Mouse (Mus musculus) frontal cortex, postnatal 25 days (tissue): ENCODE data around the gene Cnot6.

Source experiments
- DNase-seq, 2 experiments: peaks; one replicate each; pipeline ENCODE4 v3.0.0; 2022; ENCODE audit warnings: low spot score in 2 of 2

The Cnot6 gene

DNA sequence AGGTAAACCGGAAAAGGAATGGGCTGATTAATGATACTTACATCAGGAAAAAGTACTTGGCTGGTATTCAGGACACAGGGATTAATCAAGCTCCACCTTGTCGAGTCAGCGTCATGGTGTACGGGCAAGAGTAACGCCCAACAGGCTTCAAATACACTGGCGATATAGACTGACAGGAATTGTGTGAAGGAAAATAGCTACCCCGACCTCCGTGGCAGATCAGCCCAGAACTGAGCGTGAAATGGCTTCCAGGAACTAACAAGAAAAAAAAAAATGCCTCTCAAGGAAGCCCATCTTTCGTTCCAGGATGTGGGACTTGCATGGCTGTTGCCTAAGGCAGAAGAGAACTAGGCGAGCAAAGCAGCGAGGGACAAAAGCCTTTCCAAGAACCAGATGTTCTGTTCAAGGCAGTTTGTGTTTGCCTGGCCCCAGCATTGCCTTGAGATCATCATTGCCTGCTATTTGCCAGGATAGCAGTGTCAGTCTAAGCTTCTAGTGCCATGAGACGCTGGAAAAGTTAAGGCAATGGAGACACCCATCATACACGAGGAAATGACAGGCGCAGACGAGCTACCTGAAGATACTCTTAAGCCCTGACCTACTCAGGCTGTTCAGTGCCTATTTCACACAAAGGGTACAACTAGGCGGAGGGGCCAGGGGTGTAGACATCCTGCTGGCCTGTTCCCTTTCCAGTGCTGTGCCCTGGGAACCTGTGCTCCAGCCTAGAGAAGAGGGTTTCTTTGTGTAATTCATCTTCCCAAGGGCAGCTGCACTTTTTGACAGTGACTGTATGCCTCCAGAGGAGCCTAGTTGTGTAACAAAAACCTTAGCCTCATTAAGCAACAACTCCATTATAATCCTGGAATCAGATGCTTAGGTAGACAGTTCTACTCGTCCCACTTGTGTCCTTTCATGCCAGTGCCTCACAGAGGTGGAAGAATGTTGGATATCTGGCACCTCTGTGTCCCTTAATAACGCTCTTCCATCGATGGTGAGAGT lies 1.1 kb upstream of the Cnot6 start:
- DNase-seq, result no peak

DNA sequence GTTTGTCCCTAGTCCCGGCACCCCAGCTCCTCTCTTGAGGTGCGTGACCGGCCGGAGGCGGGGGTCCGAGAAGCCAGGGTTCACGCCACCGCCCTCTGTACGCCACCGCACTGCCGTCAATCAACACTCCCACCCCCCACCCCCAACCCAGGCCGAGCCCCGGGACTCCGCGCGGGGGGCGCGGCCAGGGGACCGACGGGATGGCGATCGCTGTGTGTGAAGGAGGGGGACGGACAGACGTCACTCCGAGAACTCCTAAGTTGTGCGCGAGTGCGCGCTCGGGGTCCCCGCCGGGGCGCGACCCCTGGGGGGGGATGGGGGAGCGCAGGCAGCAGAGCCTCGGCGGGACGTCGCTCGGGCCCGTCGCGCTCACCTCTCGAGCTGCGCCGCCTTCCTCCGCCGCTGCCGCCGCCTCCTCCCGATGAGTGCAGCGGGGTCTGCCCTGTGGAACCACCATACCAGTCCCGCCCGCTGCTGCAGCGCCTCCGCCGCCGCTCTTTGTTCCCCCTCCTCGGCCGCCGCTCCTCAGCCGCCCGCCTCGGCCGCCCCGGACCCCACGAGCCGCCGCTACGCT lies 455 bp downstream of the Cnot6 start:
- DNase-seq, result no peak

DNA sequence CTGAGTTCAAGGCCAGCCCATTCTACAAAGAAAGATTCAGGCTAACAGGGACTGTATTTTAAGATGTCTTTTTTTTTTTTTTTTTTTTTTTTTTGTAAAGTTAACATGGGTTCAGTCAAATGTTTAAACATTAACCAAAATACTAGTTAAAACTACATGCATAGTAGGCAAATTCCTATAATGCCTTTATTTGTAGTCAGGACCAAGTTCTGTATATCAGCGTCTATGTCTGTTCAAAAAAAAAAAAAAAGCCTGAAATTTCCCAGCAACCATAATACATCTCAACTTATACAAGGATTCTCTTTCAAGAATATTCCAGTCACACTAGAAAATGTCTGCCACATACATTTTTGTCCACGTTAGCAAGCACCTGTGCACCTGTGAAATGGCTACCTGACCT lies 1.9 kb downstream of the Cnot6 start:
- DNase-seq, result no peak

DNA sequence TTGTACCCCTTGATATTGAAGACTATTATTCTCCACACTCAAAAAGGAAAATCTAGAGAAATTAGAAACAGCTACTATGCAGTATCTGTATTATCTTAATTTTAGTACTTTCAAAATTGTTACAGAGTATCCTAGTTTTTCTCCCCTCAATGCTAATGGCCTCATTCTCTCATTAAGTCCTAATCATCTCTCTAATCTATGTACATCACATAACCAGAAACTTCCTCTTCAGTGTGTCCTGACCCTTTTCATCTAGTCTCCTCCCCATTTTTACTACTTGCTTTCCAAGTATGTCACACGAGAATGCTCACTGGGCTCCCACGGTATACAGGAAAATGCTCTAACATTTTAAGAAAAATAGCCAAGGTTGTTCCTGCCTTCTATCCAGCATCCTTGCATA lies 4.7 kb downstream of the Cnot6 start:
- no peak for DNase-seq

DNA sequence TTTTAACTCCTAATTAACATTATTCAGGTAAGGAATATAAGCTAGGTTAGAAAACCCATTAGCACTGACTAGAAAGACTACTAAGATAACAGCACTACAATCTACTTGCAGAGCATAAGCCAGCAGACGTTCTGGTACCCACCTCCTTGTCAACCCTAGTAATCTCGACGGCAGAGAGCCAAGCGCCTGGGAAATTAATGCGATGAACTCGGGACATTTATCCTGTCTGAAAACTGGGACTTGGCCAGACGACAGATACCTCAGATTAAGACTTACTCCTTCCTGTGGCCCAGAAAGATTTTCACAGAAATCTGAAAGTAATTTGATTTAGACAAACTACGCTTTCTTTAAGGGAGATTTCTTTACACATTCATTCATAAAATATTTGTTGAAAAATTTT lies 7.7 kb downstream of the Cnot6 start:
- no peak for DNase-seq

DNA sequence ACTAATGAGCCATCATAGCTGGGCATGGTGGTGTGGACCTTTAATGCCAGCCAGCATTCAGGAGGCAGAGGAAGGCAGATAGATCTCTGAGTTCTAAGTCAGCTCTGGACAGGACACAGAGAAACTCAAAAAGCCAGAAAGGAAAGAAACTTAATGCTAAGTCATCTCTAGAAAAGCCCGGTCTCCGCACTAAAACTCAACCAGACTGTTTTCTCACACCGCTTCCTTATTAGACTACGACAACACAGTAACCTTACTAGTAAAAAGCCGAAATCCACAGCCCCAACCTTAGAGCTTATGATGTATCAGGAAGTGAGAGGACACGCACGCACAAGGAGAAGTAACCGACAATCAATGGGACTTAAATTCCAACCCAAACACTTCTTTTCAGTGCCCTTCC lies 10.5 kb downstream of the Cnot6 start:
- no peak for DNase-seq

DNA sequence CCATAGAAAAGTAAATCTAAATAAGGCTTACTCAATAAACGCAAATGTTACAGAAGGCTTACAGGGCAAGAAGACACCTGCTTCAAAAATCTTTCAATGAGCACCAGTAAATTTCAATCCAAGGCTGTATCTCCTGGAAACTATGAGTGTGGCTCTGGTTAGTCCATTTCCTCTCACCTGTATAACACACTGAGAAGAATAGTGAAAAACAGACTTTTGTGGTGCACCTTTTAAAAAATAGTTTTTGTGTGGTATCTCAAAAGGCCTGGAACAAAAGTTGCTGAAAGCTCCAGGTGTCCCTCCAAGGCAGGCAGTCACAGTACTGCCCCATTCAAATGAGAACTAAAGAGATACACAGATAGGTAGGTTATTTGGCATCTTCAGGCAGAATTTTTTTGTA lies 13.4 kb downstream of the Cnot6 start:
- DNase-seq, result no peak

DNA sequence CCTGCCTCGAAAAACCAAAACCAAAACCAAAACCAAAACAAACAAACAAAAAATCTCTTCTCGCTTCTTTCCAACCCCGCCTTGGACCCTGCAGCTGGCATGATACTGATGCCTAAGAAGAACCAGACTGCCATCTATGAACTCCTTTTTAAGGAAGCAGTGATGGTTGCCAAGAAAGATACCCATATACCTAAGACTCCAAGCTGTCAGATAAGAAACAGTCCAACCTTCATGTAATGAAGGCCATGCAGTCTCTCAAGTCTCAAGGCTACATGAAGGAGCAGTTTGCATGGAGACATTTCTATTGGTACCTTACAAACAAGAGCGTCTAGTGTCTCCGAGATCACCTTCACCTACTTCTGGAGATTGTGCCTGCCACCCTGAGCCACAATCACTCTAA lies 14.7 kb downstream of the Cnot6 start:
- no peak for DNase-seq

DNA sequence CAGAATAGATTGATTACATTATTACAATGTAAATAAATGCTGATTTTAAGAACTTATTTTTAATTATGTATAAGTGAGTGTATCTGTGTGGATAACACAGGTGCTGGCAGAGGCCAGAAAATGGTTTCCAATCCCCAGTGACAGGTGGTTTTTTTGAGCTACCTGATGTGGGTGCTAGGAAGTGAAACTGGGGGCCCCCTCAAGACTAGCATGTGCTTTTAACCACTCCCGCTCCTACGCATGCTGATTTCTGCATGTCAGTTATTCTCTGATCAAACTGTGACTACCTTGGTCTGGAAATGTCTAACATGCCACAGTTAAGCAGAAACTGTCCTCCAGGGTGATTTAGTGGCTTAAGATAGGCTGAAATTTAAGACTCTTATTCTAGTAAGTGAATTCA lies 16.1 kb downstream of the Cnot6 start:
- no peak for DNase-seq

DNA sequence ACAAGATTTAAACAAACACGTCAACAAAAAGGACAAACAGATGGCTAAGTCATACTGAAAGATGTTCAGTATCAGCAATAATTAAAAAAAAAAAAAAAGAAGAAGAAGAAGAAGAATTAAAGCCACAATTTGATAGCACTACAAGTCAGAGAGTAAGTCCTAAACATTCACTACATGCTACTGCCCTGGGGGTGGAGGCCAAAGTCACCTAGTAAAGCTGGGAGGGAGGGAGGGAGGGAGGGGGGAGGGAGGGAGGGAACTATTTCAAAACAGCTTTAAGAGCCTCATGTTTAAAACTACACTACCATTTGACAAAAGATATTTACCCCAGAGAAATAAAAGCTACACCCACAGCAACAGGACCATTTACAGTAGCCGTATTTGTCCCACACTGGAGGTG lies 16.8 kb downstream of the Cnot6 start:
- no peak for DNase-seq

DNA sequence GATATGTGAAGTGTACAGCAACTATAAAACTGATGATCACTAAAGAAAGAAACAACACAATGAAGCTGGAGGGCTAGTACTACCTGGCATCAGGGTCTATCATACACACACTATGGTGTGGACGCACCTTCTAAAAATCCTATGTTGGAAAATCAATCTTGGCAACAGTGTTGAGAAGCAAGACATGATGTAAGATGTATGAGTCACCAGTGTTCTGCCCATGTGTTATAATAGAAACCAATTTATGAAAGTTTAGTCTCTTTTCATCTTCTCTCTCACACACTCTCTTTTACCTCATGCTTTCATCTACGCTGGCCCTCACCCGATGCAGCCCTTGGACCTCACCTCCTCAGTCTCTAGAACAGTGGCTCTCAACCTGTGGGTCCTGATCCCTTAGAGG lies 17.5 kb downstream of the Cnot6 start:
- no peak for DNase-seq

DNA sequence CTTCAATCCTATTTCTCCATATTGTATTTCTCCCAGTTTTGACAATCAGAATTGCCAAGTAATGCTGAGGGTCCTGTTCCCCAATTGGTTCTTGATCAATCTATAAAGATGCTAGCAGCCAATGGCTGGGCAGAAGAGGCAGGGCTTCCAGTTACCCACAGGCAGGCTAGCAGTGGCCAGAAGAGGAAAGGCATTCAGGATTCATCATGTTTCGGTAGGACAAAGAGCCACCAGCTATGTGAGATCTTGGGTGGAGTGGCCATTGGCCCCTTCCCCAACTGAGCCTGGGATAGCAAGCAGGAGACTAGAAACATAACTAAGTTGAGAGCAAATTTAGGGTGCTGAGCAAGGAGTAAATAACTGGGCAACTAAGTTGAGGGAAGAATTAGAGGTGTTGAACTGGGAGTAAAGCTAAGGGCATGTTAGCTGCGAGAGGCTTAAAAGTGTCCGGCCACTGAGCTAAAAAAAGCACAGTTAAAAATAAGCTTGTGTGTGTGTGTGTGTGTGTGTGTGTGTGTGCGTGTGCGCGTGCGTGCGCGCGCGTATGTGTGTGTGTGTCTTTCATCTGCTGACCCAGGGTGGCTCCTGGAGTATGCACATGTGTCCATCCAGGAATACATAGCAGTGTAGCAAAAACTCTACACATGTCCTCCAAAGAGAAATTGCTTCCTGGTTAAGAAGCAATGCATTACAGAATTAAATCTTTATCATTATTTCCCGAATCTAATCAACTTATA lies 28.1 kb downstream of the Cnot6 start:
- DNase-seq, result no peak

DNA sequence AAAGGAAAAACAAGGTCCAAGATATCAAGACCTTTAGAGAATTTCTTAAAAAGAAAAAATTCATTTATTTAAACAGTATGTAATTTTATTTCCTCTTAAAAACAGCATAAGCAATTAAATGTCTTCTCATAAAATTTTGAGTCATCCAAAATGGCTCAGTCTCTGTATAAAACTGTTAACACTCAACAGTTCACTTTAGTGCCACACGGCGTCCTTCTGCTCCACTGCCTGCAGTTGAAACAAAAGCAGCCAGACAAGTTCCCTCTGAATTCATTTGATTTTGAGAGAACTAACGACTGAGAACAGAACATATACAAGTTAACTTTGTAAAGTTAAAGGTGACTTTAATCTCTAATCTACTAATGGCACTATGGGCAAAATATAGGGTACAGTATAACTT lies 39.1 kb downstream of the Cnot6 start:
- DNase-seq, result no peak

DNA sequence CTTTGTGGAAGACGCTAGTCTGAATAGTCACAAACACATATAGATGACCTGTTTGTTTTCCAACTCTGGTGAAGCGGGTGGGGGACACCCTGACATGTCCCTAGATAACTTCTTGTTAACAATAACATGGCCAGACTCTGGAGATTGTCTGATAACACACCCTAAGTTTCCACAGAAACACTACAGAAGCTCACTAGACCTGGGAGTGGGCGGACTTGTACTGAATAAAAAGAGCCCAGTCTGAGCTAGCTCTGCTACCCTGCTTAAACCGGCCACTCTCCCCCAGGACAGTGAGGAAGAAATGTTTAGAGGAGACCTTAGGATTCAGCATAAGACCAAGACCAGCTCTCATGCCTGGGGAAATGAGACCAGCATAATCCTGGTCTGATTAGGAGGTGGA lies 47.1 kb downstream of the Cnot6 start:
- no peak for DNase-seq

DNA sequence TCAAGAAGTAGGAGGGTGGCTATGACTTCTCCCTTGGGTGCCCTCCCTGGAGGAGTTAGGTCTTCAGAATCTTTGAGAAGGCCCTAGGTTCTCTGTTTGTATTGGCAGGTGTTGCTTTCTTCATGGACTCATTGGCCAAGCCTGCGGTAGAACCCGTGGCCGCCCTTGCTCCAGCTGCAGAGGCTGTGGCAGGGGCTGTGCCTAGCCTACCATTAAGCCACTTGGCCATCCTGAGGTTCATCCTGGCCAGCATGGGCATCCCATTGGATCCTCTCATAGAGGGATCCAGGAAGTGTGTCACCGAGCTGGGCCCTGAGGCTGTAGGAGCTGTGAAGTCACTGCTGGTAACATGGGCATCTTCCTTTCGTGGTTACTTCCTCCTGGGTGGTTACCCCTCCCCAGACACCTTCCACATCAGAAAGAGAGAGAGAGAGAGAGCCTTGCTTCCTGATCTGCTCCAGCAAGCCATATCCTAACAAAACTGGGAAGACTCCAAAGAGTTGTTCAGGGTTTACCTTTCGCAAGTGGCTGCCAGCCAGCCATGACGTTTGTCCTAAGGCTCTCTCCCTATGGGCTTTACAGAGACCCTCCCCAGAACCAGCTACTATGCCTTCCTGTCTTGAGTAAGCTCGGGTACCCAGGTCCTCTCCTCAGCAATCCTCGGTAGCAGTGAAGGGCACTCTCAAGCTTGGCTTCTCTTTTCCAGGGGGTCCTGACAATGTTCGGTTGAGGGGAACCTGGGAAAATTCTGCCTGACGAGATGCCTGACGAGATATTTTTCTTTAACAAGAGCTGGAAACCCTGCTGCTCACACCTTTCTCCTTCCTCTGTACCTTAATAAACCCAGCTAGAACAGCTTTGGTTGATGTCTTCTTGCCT lies 48.0 kb downstream of the Cnot6 start:
- no peak for DNase-seq

DNA sequence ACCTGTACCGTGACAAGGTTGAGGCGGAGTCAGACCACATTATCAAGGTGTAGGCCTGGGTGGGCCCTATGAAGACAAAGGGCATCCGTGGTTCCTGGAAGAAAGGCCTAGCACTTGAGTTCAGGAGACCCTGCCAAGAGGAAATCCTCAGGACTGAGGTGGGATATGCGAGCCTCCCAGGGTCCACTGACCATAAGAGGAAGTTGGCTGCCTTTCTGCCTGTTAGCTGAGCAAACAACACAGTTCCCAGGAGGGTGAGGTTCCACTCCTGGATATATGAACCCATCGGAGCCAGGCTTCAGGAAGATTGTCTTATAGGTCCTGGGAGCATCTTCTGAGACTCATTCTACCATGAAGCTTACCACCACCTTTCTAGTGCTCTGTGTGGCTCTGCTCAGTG lies 49.2 kb downstream of the Cnot6 start, which contains the start of gene Scgb3a1:
TSS of gene Scgb3a1 (plus strand) at position 301 of the 400 bp plus-strand sequence.
- no peak for DNase-seq

DNA sequence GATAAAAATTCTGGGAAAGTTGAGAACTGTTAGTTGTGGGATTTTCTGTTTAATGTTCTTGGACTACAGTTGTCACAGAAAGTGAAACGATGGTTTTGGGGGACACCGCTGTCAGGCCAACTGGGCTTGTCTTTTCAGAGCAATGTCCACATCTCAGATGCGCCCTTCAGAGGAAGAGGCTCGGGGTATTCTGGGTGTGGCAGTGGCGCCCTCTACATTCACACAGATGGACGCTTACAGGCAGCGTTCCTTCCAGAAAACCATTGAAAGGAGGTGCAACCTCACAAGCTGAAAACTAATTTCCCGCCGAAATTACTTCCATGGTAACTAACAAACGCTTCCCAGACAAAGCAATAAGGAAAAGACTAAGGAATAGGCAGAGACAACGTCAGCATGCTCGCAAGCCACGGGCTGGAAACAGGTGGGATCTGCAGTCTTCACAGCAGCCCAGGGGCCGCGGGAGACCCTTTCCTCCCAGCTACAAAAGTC lies 50.2 kb downstream of the Cnot6 start:
- DNase-seq, result no peak

DNA sequence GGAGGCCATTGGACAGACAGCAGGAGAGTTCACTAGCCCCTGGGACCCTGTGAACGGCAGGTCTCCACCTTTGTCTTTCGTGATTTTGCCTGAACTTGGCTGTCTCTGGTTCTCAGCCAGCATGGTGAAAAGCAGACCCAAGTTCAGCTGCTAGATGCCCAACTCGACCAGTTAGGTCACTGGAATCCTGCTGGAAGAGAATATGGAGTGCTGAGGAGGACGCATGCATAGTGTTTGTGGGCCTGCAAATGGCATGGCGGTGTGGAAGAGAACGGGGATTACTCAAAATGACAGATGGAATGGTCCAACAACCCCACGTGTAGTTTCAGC lies 53.1 kb downstream of the Cnot6 start:
- DNase-seq, result no peak

DNA sequence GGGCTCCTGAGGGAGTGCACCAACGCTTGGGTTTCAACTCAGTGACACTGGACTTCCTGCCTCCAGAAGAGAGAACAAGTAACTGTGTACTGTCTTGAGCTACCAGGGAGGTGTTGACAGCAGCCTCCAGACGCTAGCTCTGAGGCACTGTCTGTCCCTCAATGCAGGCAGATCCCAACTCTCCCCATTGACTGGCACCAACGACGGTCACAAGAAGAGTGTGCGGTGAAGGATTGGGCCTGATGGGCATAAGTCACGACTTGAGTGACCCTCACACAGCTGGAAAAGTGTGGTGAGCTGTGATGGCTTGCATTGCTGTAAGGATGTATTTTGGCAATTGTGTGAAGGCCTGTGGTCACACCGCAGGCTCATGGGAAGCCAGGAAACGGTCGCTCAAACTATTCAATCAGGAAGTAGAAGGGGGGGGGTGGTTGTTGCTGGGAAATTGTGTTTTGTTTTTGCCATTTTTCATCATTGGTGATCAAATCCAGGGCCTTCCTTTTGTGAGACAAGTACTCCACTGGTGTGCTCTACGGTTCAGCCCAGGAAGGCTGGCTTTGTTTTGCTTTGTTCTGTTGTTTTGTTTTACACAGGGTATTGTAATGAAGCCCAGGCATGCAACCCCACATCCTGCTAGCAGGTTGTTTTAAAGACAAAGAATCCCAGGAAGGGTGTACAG lies 53.6 kb downstream of the Cnot6 start:
- DNase-seq, result no peak

DNA sequence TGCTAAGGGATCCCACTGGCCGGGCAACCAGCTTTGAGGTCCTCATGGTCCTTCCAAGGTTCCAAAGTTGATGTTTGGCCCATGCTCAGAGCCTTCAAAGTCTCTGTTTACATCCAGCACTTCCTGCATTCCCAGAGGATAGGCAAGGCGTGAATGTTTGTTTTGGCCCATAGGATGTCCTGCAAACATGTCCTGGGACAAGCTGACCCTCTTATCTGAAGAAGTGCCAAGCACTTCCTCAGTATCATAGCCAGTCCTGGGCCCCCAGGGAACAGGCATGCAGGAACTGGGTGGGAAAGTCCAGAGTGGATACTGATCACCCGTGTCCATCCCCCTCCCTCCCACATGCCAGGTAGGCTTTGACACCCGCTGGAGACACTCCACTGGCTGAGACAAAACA lies 54.5 kb downstream of the Cnot6 start:
- no peak for DNase-seq

DNA sequence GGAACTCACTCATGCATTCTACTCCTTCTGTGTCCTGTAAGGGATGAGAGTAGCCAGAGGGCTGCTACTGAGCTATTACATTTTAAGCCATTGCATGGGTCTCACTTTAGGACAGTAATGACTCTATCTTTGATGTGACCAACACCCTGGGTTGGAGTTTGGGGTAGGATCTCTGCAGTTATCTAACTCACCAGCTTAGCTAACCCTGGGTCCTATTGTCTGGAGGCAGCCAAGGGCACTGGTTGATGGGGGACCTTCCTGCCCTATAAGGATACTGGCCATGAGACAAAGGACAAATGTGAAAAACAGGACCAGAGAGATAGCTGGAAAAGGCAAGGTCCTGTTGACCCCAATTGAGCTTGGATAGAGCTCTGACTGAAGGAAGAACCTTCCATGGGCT lies 57.0 kb downstream of the Cnot6 start:
- no peak for DNase-seq
